Mouse (Mus musculus): ENCODE results near the gene Phex. TPM values are rescaled to one million over a fixed set of nuclear protein-coding genes. Genes with fewer than 3 reads are reported as not detected.

The Phex gene
- 0.90 and 1.9 TPM in 2 replicates for polyA plus RNA-seq (2011; ENCODE audit: insufficient read depth, insufficient read length, low replicate concordance, missing spikeins)

GRCm38 (mm10) chrX:157415212-157415611 lies at the start of gene Phex:
Gene Phex (minus strand): TSS chrX:157415312.
- no peak for TF ChIP-seq CTCF (IDR thresholded peaks at IDR 0.05; ENCODE audit: control insufficient read depth, insufficient read depth, low read length)
- no peak for TF ChIP-seq POLR2A (IDR thresholded peaks at IDR 0.05; ENCODE audit: borderline replicate concordance, control insufficient read depth, low read depth, low read length)
- no peak within 1 kb of the TSS for H3K27ac ChIP-seq (ENCODE audit: control insufficient read depth, insufficient read depth, low read depth, low read length, poor library complexity)
- no peaks in the 10 kb centered on the region for H3K4me1 ChIP-seq (ENCODE audit: control insufficient read depth, insufficient read depth, low read length)
- WGBS = 62% methylated on average over 5 of the region's 5 CpGs
- H3K4me3 ChIP-seq (replicated peaks; ENCODE audit: control insufficient read depth, low read depth, low read length) = no peak within 1 kb of the TSS

- TF ChIP-seq CTCF (IDR thresholded peaks at IDR 0.05; ENCODE audit: control insufficient read depth, insufficient read depth, low read length) (no peak), POLR2A (IDR thresholded peaks at IDR 0.05; ENCODE audit: borderline replicate concordance, control insufficient read depth, low read depth, low read length) (no peak)
- no peak overlapping the region for H3K27ac ChIP-seq (ENCODE audit: control insufficient read depth, insufficient read depth, low read depth, low read length, poor library complexity)
- no peak overlapping the region for H3K4me3 ChIP-seq (replicated peaks; ENCODE audit: control insufficient read depth, low read depth, low read length)
- 66% methylated on average over 3 of the region's 3 CpGs for WGBS
- no peaks in the 10 kb centered on the region for H3K4me1 ChIP-seq (ENCODE audit: control insufficient read depth, insufficient read depth, low read length)
Measured at GRCm38 (mm10) chrX:157462716-157463115, 47.6 kb upstream of the Phex start.

DNA sequence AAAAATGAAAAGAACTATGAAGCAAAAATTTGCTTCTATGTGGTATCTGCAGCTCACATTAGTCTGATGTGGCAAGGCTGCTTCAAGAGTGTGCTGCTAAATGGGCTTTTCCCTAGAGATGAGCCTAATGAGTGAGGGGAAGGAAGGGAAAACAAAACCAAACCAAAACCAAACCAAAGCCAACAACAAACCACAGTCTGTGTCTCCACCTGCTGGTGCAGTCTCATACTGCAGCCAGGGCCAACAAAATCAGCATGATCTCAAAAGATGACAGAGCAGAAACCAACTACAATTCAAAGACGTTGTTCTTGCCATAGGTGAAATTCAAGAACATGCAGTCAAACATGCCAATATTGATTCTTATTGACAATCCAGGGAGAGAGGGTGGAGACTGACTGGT lies 39.3 kb upstream of the Phex start:
- whole genome bisulfite sequencing = 22% methylated on average over 1 of the region's 1 CpGs
- no peak overlapping the region for H3K4me3 ChIP-seq (replicated peaks; ENCODE audit: control insufficient read depth, low read depth, low read length)
- TF ChIP-seq POLR2A (IDR thresholded peaks at IDR 0.05; ENCODE audit: borderline replicate concordance, control insufficient read depth, low read depth, low read length) = no peak
- TF ChIP-seq CTCF (IDR thresholded peaks at IDR 0.05; ENCODE audit: control insufficient read depth, insufficient read depth, low read length) = peak; percentile 53
- no peak overlapping the region for H3K27ac ChIP-seq (ENCODE audit: control insufficient read depth, insufficient read depth, low read depth, low read length, poor library complexity)
- H3K4me1 ChIP-seq (ENCODE audit: control insufficient read depth, insufficient read depth, low read length) = no peaks in the 10 kb centered on the region

DNA sequence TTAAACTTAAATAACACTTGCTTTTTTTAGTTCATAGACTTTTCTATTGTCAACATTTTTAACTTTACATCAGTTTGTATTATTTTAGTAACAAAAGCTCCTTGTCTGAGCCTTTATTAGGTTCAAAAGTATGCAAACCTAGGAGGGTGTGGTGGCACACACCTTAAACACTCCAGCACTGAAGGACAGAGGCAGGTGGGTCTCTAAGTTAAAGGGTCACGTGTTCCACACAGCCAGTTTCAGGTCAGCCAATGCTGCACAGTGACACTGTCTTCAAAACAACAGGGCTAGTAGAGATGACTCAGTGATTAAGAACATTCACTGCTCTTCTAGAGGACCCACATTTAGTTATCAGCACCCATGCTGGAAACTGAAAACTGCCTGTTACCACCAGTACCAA lies 33.9 kb upstream of the Phex start:
- WGBS = 68% methylated on average over 1 of the region's 1 CpGs
- TF ChIP-seq CTCF (IDR thresholded peaks at IDR 0.05; ENCODE audit: control insufficient read depth, insufficient read depth, low read length) = no peak
- no peak for TF ChIP-seq POLR2A (IDR thresholded peaks at IDR 0.05; ENCODE audit: borderline replicate concordance, control insufficient read depth, low read depth, low read length)
- no peak overlapping the region for H3K4me3 ChIP-seq (replicated peaks; ENCODE audit: control insufficient read depth, low read depth, low read length)
- no peaks in the 10 kb centered on the region for H3K4me1 ChIP-seq (ENCODE audit: control insufficient read depth, insufficient read depth, low read length)
- H3K27ac ChIP-seq (ENCODE audit: control insufficient read depth, insufficient read depth, low read depth, low read length, poor library complexity) = no peak overlapping the region

GRCm38 (mm10) chrX:157447431-157447830 lies 32.3 kb upstream of the Phex start:
- H3K27ac ChIP-seq (ENCODE audit: control insufficient read depth, insufficient read depth, low read depth, low read length, poor library complexity) = no peak overlapping the region
- no peak for TF ChIP-seq CTCF (IDR thresholded peaks at IDR 0.05; ENCODE audit: control insufficient read depth, insufficient read depth, low read length)
- no peak for TF ChIP-seq POLR2A (IDR thresholded peaks at IDR 0.05; ENCODE audit: borderline replicate concordance, control insufficient read depth, low read depth, low read length)
- H3K4me3 ChIP-seq (replicated peaks; ENCODE audit: control insufficient read depth, low read depth, low read length) = no peak overlapping the region
- 69% methylated on average over 6 of the region's 6 CpGs for WGBS
- H3K4me1 ChIP-seq (ENCODE audit: control insufficient read depth, insufficient read depth, low read length) = no peaks in the 10 kb centered on the region

DNA sequence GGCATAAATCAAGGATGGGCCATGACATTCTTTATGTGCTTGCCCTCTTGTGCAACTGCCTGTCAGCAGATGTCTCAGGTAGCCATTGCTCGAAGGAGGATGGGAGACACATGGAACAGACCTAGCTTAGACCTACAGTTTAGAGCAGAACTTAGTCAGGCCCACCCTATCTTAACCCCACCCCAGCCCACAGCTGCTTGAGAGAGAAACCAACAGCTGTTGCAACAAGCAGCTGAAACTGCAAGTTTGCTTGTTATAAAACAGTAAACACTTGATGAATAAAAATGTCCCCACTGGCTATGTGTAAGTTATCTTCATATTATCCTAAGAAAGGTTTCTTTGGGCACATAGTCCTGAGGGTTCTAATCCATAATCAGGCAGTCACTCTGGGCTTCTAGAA lies 19.7 kb upstream of the Phex start:
- 71% methylated on average over 1 of the region's 1 CpGs for WGBS
- TF ChIP-seq CTCF (IDR thresholded peaks at IDR 0.05; ENCODE audit: control insufficient read depth, insufficient read depth, low read length) = no peak
- TF ChIP-seq POLR2A (IDR thresholded peaks at IDR 0.05; ENCODE audit: borderline replicate concordance, control insufficient read depth, low read depth, low read length) = no peak
- no peak overlapping the region for H3K4me3 ChIP-seq (replicated peaks; ENCODE audit: control insufficient read depth, low read depth, low read length)
- H3K4me1 ChIP-seq (ENCODE audit: control insufficient read depth, insufficient read depth, low read length) = no peaks in the 10 kb centered on the region
- H3K27ac ChIP-seq (ENCODE audit: control insufficient read depth, insufficient read depth, low read depth, low read length, poor library complexity) = no peak overlapping the region

- TF ChIP-seq POLR2A (IDR thresholded peaks at IDR 0.05; ENCODE audit: borderline replicate concordance, control insufficient read depth, low read depth, low read length) = no peak
- TF ChIP-seq CTCF (IDR thresholded peaks at IDR 0.05; ENCODE audit: control insufficient read depth, insufficient read depth, low read length) = no peak
- no peaks in the 10 kb centered on the region for H3K4me1 ChIP-seq (ENCODE audit: control insufficient read depth, insufficient read depth, low read length)
- H3K4me3 ChIP-seq (replicated peaks; ENCODE audit: control insufficient read depth, low read depth, low read length) = no peak overlapping the region
- H3K27ac ChIP-seq (ENCODE audit: control insufficient read depth, insufficient read depth, low read depth, low read length, poor library complexity) = no peak overlapping the region
- WGBS = 56% methylated on average over 2 of the region's 2 CpGs
Measured at GRCm38 (mm10) chrX:157419451-157419850, 4.3 kb upstream of the Phex start.

DNA sequence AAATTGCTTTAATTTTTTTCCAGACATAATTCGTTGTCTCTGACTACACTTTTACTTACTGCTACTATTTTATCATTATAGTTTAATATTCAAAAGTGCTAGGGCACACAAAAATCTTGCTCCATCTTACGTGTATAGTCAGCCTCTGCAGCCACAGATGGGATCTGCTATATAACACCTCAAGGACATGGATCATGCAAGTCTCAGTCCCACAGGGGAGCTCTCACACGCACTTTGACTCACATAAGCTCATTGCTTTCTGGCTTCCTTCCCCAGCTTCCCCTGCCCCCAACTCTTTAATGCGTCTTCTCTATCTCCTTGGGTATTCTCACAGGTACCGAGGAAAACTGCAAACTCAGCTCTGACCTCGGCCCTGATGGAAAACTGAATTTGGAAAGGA lies 10.2 kb downstream of the Phex start:
- Histone ChIP-seq H3K4me3 (replicated peaks; ENCODE audit: control insufficient read depth, low read depth, low read length) (no peak overlapping the region), H3K4me1 (ENCODE audit: control insufficient read depth, insufficient read depth, low read length) (no peaks in the 10 kb centered on the region), H3K27ac (ENCODE audit: control insufficient read depth, insufficient read depth, low read depth, low read length, poor library complexity) (no peak overlapping the region)
- WGBS = 77% methylated on average over 6 of the region's 6 CpGs
- no peak for TF ChIP-seq POLR2A (IDR thresholded peaks at IDR 0.05; ENCODE audit: borderline replicate concordance, control insufficient read depth, low read depth, low read length)
- no peak for TF ChIP-seq CTCF (IDR thresholded peaks at IDR 0.05; ENCODE audit: control insufficient read depth, insufficient read depth, low read length)

DNA sequence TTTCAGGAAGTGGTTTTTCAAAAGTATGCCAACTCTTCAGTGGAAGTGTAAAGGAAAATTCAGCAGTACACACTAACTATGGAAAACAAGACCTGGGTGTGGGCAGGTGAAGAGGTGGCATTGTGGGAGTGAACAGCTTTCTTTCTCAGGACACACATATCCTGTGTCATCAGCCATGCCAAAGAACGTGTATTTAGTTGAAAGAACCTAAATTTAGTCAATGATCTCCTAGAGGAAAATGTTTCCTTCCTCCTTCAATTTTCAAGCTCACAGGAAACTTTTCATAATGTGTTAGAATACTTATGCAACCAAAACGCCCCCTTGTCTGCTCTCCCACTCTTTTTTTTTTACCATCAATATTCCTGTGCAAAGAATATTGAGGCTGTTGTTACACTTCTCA lies 23.9 kb downstream of the Phex start:
- TF ChIP-seq CTCF (IDR thresholded peaks at IDR 0.05; ENCODE audit: control insufficient read depth, insufficient read depth, low read length) (no peak), POLR2A (IDR thresholded peaks at IDR 0.05; ENCODE audit: borderline replicate concordance, control insufficient read depth, low read depth, low read length) (no peak)
- 32% methylated on average over 2 of the region's 2 CpGs for WGBS
- Histone ChIP-seq H3K4me3 (replicated peaks; ENCODE audit: control insufficient read depth, low read depth, low read length) (no peak overlapping the region), H3K27ac (ENCODE audit: control insufficient read depth, insufficient read depth, low read depth, low read length, poor library complexity) (no peak overlapping the region), H3K4me1 (ENCODE audit: control insufficient read depth, insufficient read depth, low read length) (no peaks in the 10 kb centered on the region)
